Mouse (Mus musculus) neural tube, embryonic 13.5 days (tissue): ENCODE data around the gene Hgd. TPM values are rescaled to one million over a fixed set of nuclear protein-coding genes. Genes with fewer than 3 reads are reported as not detected.

Source experiments
- ATAC-seq: fragments of 200-750 bp; cut with Nextera tagmentation; 2 replicates; pipeline ENCODE4 v1.8.0; 2017; ENCODE audit warnings: low read depth, mild to moderate bottlenecking, moderate TSS enrichment, moderate library complexity
- H3K27ac ChIP-seq: fragments of 300-500 bp; sonication (generic); replicated peaks from 2 replicates; pipeline ENCODE4 v1.5.1; 2015; ENCODE audit warnings: moderate library complexity, mild to moderate bottlenecking, inconsistent platforms
- H3K27me3 ChIP-seq: fragments of 300-500 bp; sonication (generic); 2 replicates; pipeline ENCODE4 v1.6.1; 2015; ENCODE audit warnings: mild to moderate bottlenecking, inconsistent platforms
- H3K36me3 ChIP-seq: fragments of 300-500 bp; sonication (generic); 2 replicates; pipeline ENCODE4 v1.6.1; 2015; ENCODE audit warnings: mild to moderate bottlenecking, inconsistent platforms
- H3K4me1 ChIP-seq: fragments of 300-500 bp; sonication (generic); replicated peaks from 2 replicates; pipeline ENCODE4 v1.6.1; 2015; ENCODE audit warnings: inconsistent platforms
- H3K4me2 ChIP-seq: fragments of 300-500 bp; sonication (generic); 2 replicates; pipeline ENCODE4 v1.6.1; 2015; ENCODE audit warnings: inconsistent platforms, mild to moderate bottlenecking, moderate library complexity
- H3K4me3 ChIP-seq: fragments of 300-500 bp; sonication (generic); 2 replicates; pipeline ENCODE4 v1.5.1; 2015; ENCODE audit warnings: mild to moderate bottlenecking, inconsistent platforms
- H3K9ac ChIP-seq: fragments of 300-500 bp; sonication (generic); 2 replicates; pipeline ENCODE4 v1.6.1; 2015; ENCODE audit warnings: moderate library complexity, mild to moderate bottlenecking, inconsistent platforms
- H3K9me3 ChIP-seq: fragments of 300-500 bp; sonication (generic); 2 replicates; pipeline ENCODE4 v1.6.1; 2016; ENCODE audit warnings: inconsistent platforms
- WGBS: fragments of 180-500 bp; shearing (Covaris S2); methylation state at CpG from one replicate; pipeline ENCODE4 v1.1.7; 2015; 5-methylcytosine and 5-hydroxymethylcytosine counted together
- polyA plus RNA-seq: library from polyadenylated mRNA; unstranded; fragments of >200 nt; fragmentation: Nextera tagmentation; extraction: Ambion mirVana; gene quantifications from 2 replicates; pipeline ENCODE4 v1.2.1, GENCODE M21; 2015

The Hgd gene
- 0.27 TPM in 1 of 2 replicates, not detected in the other for polyA plus RNA-seq

- ATAC-seq = no peak
- no peaks in the 10 kb centered on the region for H3K36me3 ChIP-seq
- no peak within 1 kb of the TSS for H3K4me3 ChIP-seq
- WGBS = 74% methylated on average over 4 of the region's 4 CpGs
- no peaks in the 10 kb centered on the region for H3K9me3 ChIP-seq
- no peaks in the 10 kb centered on the region for H3K27me3 ChIP-seq
- H3K27ac ChIP-seq = no peak within 1 kb of the TSS
- no peak within 1 kb of the TSS for H3K9ac ChIP-seq
- peaks cover 21% of the 10 kb centered on the region for H3K4me1 ChIP-seq
- no peak within 1 kb of the TSS for H3K4me2 ChIP-seq
These were observed at the start of gene Hgd for GRCm38 (mm10) chr16:37579994-37580393. Hgd (plus strand) TSS chr16:37580153.

- no peak overlapping the region for H3K9ac ChIP-seq
- no peaks in the 10 kb centered on the region for H3K27me3 ChIP-seq
- H3K36me3 ChIP-seq = peaks cover 33% of the 10 kb centered on the region
- no peaks in the 10 kb centered on the region for H3K9me3 ChIP-seq
- no peaks in the 10 kb centered on the region; the same call in none of the 2 replicates for H3K4me1 ChIP-seq
- WGBS = 89% methylated on average over 6 of the region's 6 CpGs
- no peak for ATAC-seq
- H3K27ac ChIP-seq = no peak overlapping the region
- H3K4me2 ChIP-seq = no peak overlapping the region
- H3K4me3 ChIP-seq = no peak overlapping the region
These were observed 49.8 kb upstream of the Hgd start for GRCm38 (mm10) chr16:37530170-37530569.

DNA sequence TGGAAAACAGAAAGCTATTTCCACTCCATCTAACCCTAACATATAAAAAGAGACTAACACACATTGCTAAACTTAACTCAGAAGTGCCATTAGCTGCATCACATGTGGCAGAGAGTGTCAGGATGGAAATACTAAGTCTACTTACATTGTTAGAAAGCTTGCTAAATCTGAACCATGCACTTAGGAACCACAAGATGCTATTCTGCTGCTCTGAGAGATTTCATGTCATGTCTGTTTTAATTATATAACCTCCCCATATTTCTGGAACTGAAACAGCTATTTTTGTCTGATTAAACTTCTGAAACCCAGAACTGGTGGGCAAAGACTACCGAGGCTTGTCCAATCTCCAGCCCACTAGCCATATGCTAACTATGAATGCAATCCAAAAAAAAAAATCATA, 47.9 kb upstream of the Hgd start:
- H3K36me3 ChIP-seq = peaks cover 33% of the 10 kb centered on the region
- no peak for ATAC-seq
- no peak overlapping the region for H3K27ac ChIP-seq
- no peak overlapping the region for H3K9ac ChIP-seq
- H3K4me2 ChIP-seq = no peak overlapping the region
- no peaks in the 10 kb centered on the region for H3K27me3 ChIP-seq
- WGBS = 97% methylated on average over 1 of the region's 1 CpGs
- peaks cover 3% of the 10 kb centered on the region for H3K4me1 ChIP-seq
- H3K4me3 ChIP-seq = no peak overlapping the region
- H3K9me3 ChIP-seq = no peaks in the 10 kb centered on the region

GRCm38 (mm10) chr16:37533369-37534068, 46.4 kb upstream of the Hgd start:
- H3K4me1 ChIP-seq = peaks cover 14% of the 10 kb centered on the region
- H3K4me2 ChIP-seq = no peak overlapping the region
- no peak overlapping the region for H3K27ac ChIP-seq
- H3K36me3 ChIP-seq = peaks cover 33% of the 10 kb centered on the region
- H3K27me3 ChIP-seq = no peaks in the 10 kb centered on the region
- H3K4me3 ChIP-seq = no peak overlapping the region
- no peak for ATAC-seq
- no peak overlapping the region for H3K9ac ChIP-seq
- no peaks in the 10 kb centered on the region for H3K9me3 ChIP-seq
- WGBS = 92% methylated on average over 8 of the region's 8 CpGs

GRCm38 (mm10) chr16:37539240-37539610, 40.7 kb upstream of the Hgd start:
- under 1% methylated on average over 22 of the region's 22 CpGs for WGBS
- peaks cover 28% of the 10 kb centered on the region for H3K4me1 ChIP-seq
- peaks cover 13% of the 10 kb centered on the region for H3K36me3 ChIP-seq
- no peaks in the 10 kb centered on the region for H3K27me3 ChIP-seq
- no peaks in the 10 kb centered on the region for H3K9me3 ChIP-seq
- H3K9ac ChIP-seq = peak overlapping the region; percentile 91
- H3K4me3 ChIP-seq = peak overlapping the region; percentile 63
- peak overlapping the region; percentile 88 for H3K27ac ChIP-seq
- ATAC-seq = peak; percentile 57
- H3K4me2 ChIP-seq = peak overlapping the region; percentile 72

DNA sequence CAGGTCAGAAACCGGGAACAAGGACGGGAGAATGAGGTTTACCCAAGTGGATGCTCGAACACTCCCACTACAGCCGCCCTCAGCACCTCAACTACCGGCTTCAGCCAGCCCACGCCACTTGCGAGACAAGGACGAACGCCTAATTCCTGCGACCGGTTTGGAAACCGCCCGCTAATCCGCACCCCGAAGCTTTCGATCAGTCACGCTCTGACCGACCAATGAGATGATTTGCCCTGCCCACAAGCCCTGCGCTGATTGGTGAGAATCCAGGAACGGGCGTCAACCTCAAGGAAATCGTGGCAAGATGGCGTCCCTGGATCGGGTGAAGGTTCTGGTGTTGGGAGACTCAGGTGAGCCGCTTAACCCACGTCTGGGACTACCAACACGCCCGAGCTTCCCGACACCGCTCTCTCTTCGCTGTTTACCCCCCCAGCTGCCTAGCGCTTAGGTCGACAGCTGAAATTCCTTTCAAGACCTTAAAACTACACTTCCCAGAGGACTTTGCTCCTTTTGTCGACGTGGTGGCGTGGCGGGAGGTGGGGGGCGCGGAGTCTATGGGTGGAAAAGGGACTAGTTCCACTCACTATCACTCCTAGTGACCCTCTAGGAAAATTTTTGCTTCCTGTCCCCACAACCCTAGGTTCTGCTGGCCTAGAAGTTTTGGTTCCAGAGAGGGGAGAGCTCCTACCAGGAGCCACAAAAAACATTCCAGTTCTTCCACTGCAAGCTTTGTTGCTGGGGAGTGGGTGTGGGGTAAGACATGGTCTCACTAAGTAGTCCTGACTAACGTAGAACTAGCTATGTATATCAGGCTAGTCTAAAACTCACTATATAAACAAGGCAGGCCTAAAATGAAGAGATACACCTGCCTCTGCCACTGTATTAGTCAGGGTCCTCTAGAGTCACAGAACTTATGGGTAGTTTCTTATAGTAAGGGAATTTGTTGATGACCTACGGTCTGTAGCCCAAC, 40.1 kb upstream of the Hgd start, which contains the start of the genes Gtf2e1 and Rabl3:
Gene Gtf2e1 (minus strand): TSS at position 179 of the 970 bp plus-strand sequence.
Gene Rabl3 (plus strand): TSS at position 275 of the 970 bp plus-strand sequence.
- Histone ChIP-seq H3K9me3 (no peaks in the 10 kb centered on the region), H3K36me3 (peaks cover 8% of the 10 kb centered on the region), H3K27ac (peak within 1 kb of the TSS; percentile 88), H3K4me2 (peak within 1 kb of the TSS; percentile 72), H3K4me3 (peak within 1 kb of the TSS; percentile 63), H3K4me1 (peaks cover 28% of the 10 kb centered on the region), H3K27me3 (no peaks in the 10 kb centered on the region), H3K9ac (peak within 1 kb of the TSS; percentile 91)
- peak; percentile 100 for ATAC-seq
- 2% methylated on average over 41 of the region's 41 CpGs for WGBS

- Histone ChIP-seq H3K9ac (peak overlapping the region; percentile 77; the same call in 1 of the 2 replicates), H3K36me3 (peaks cover under 1% of the 10 kb centered on the region; the same call in 1 of the 2 replicates), H3K9me3 (no peaks in the 10 kb centered on the region), H3K4me2 (peak overlapping the region; percentile 71), H3K27me3 (no peaks in the 10 kb centered on the region), H3K4me1 (peaks cover 28% of the 10 kb centered on the region), H3K27ac (no peak overlapping the region), H3K4me3 (peak overlapping the region; percentile 63)
- no peak for ATAC-seq
- 88% methylated on average over 6 of the region's 6 CpGs for WGBS
These were observed 39.2 kb upstream of the Hgd start for GRCm38 (mm10) chr16:37540776-37541175.

DNA sequence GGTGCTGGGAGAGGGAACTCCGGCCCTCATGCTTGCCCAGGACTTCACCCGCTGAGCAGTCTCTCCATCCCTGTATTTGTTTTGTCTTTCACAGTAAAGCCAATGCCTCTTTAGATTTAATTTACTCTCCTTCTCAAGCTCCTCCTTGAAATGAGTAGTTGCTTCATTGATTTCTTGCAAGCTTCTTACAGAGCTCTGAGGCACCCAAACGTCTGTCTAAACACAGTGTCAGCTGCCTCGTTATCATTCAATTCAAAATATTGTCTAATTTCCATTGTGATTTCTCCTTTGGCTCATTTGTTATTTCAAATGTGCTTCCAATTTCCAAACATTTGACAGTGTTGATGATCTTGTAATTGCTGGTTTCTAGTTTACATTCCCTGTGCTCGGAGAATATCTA, 33.6 kb upstream of the Hgd start:
- Histone ChIP-seq H3K4me1 (peaks cover 18% of the 10 kb centered on the region), H3K4me3 (no peak overlapping the region), H3K27ac (no peak overlapping the region), H3K27me3 (no peaks in the 10 kb centered on the region), H3K9me3 (no peaks in the 10 kb centered on the region), H3K4me2 (no peak overlapping the region), H3K36me3 (no peaks in the 10 kb centered on the region; the same call in 1 of the 2 replicates), H3K9ac (no peak overlapping the region)
- WGBS = 77% methylated on average over 5 of the region's 5 CpGs
- no peak for ATAC-seq

- Histone ChIP-seq H3K4me3 (no peak overlapping the region), H3K9me3 (no peaks in the 10 kb centered on the region), H3K27ac (no peak overlapping the region), H3K4me1 (peaks cover 18% of the 10 kb centered on the region), H3K4me2 (no peak overlapping the region), H3K27me3 (no peaks in the 10 kb centered on the region), H3K9ac (no peak overlapping the region), H3K36me3 (no peaks in the 10 kb centered on the region)
- ATAC-seq = no peak
- 25% methylated on average over 3 of the region's 3 CpGs for WGBS
These were observed 29.7 kb upstream of the Hgd start for GRCm38 (mm10) chr16:37550266-37550665.

DNA sequence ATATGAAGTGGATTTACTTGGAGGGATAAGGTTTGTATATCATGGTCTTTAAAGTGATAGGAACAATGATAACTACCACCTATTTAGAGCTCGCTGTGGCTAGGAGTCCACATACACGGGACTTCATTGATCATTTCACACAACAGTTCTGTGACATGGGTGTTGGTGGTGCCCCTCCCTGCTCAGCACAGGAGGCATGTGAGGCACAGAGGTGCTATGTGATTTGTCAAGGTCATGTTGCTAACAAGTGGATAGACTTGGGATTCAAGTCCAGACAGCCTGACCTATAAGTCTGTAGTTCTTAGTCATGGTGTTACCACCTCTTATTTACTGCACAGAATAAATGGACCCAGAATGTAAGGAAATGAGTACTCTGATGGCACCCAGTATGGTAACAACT, 29.0 kb upstream of the Hgd start:
- ATAC-seq = no peak
- H3K9me3 ChIP-seq = no peaks in the 10 kb centered on the region

DNA sequence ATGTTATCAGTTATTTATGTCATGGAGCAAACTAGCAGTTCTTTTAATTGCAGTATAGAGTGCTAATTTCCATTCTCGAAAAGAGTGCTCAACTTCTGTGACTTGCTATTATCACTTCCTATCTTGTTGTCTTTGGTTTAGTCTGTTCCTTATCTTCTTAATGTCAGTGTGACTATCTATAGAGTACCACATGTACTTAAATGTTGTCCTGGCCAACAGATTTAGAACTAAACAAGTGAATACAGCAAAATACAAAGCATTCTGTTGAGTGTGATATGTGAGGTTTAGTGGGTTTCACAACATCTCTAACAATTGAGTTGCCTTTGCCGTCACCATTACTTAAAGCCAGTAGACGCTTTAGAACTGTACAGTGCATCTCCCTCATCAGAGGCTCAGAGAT, 27.1 kb upstream of the Hgd start:
- Histone ChIP-seq H3K27ac (no peak overlapping the region), H3K4me3 (no peak overlapping the region), H3K36me3 (peaks cover 14% of the 10 kb centered on the region), H3K27me3 (no peaks in the 10 kb centered on the region), H3K9me3 (no peaks in the 10 kb centered on the region), H3K4me2 (no peak overlapping the region), H3K4me1 (peaks cover 18% of the 10 kb centered on the region), H3K9ac (no peak overlapping the region)
- WGBS = 94% methylated on average over 3 of the region's 3 CpGs
- no peak for ATAC-seq

More for the DNA sequence above, 29.0 kb upstream of the Hgd start:
- Histone ChIP-seq H3K4me2 (no peak overlapping the region), H3K4me1 (peaks cover 18% of the 10 kb centered on the region), H3K9ac (no peak overlapping the region), H3K36me3 (no peaks in the 10 kb centered on the region), H3K27me3 (no peaks in the 10 kb centered on the region), H3K27ac (no peak overlapping the region), H3K4me3 (no peak overlapping the region)
- 79% methylated on average over 2 of the region's 2 CpGs for WGBS

GRCm38 (mm10) chr16:37562414-37562813, 17.5 kb upstream of the Hgd start:
- no peak for ATAC-seq
- Histone ChIP-seq H3K4me2 (no peak overlapping the region), H3K36me3 (peaks cover 15% of the 10 kb centered on the region), H3K4me3 (no peak overlapping the region), H3K4me1 (peaks cover 6% of the 10 kb centered on the region; the same call in 1 of the 2 replicates), H3K9ac (no peak overlapping the region), H3K27me3 (no peaks in the 10 kb centered on the region), H3K27ac (no peak overlapping the region), H3K9me3 (no peaks in the 10 kb centered on the region)
- WGBS = 58% methylated on average over 6 of the region's 6 CpGs
